Mouse (Mus musculus) bone marrow, adult 2 months (tissue): ENCODE data around the gene Grm7.

Experiments used
- CTCF ChIP-seq: fragments of 200-500 bp; IDR thresholded peaks from 2 replicates; pipeline ENCODE4 v1.5.1; 2011; ENCODE audit warnings: low read length, control low read depth; ENCODE audit not compliant: control insufficient read depth, insufficient read depth
- POLR2A ChIP-seq: fragments of 200-500 bp; IDR thresholded peaks from 2 replicates; pipeline ENCODE4 v1.6.1; 2011; ENCODE audit warnings: low read depth, mild to moderate bottlenecking, control low read depth, low read length, borderline replicate concordance; ENCODE audit not compliant: control insufficient read depth

GRCm38 (mm10) chr6:111512359-111512758 is 867.0 kb downstream of the Grm7 start:
- no peak for TF ChIP-seq CTCF
- TF ChIP-seq POLR2A = no peak
